Mouse (Mus musculus): ENCODE measurements around the gene Mxi1.
A peak's percentile ranks its signal among the peaks of the same experiment; 100 is the strongest.

Gene Mxi1

GRCm38 (mm10) chr19:53321273-53321672 is 11.0 kb downstream of the Mxi1 start:
- no peak for DNase-seq (ENCODE audit: low read depth in 2 of 2, low spot score in 2 of 2)

GRCm38 (mm10) chr19:53322438-53323048 is 12.2 kb downstream of the Mxi1 start:
- DNase-seq (ENCODE audit: low read depth in 2 of 2, low spot score in 2 of 2) = no peak

GRCm38 (mm10) chr19:53324866-53325265 is 14.5 kb downstream of the Mxi1 start:
- DNase-seq (ENCODE audit: low read depth in 2 of 2, low spot score in 2 of 2) = no peak

- DNase-seq (ENCODE audit: low read depth in 2 of 2, low spot score in 2 of 2) = no peak
Measured at GRCm38 (mm10) chr19:53325578-53326295, 15.4 kb downstream of the Mxi1 start.

- DNase-seq (ENCODE audit: low read depth in 2 of 2, low spot score in 2 of 2) = no peak
Measured at GRCm38 (mm10) chr19:53328116-53328515, 17.8 kb downstream of the Mxi1 start.

GRCm38 (mm10) chr19:53329221-53329991 is 19.1 kb downstream of the Mxi1 start:
- DNase-seq (ENCODE audit: low read depth in 2 of 2, low spot score in 2 of 2) = peak; percentile 82 to 87

- DNase-seq (ENCODE audit: low read depth in 2 of 2, low spot score in 2 of 2) = peak; percentile 37 to 50
Measured at GRCm38 (mm10) chr19:53329992-53330381, 19.7 kb downstream of the Mxi1 start.

GRCm38 (mm10) chr19:53331882-53332500 is 21.7 kb downstream of the Mxi1 start:
- no peak for DNase-seq (ENCODE audit: low read depth in 2 of 2, low spot score in 2 of 2)

GRCm38 (mm10) chr19:53333730-53334129 is 23.4 kb downstream of the Mxi1 start:
- DNase-seq (ENCODE audit: low read depth in 2 of 2, low spot score in 2 of 2) = no peak

GRCm38 (mm10) chr19:53335241-53335640 is 24.9 kb downstream of the Mxi1 start:
- no peak for DNase-seq (ENCODE audit: low read depth in 2 of 2, low spot score in 2 of 2)

GRCm38 (mm10) chr19:53340423-53340822 is 30.1 kb downstream of the Mxi1 start:
- no peak for DNase-seq (ENCODE audit: low read depth in 2 of 2, low spot score in 2 of 2)

- DNase-seq (ENCODE audit: low read depth in 2 of 2, low spot score in 2 of 2) = no peak
Measured at GRCm38 (mm10) chr19:53343174-53343881, 33.0 kb downstream of the Mxi1 start.

GRCm38 (mm10) chr19:53344062-53344461 is 33.7 kb downstream of the Mxi1 start:
- DNase-seq (ENCODE audit: low read depth in 2 of 2, low spot score in 2 of 2) = no peak

GRCm38 (mm10) chr19:53345766-53346165 is 35.4 kb downstream of the Mxi1 start:
- DNase-seq (ENCODE audit: low read depth in 2 of 2, low spot score in 2 of 2) = no peak

GRCm38 (mm10) chr19:53353864-53354263 is 43.5 kb downstream of the Mxi1 start:
- DNase-seq (ENCODE audit: low read depth in 2 of 2, low spot score in 2 of 2) = no peak

GRCm38 (mm10) chr19:53354271-53355000 is 44.1 kb downstream of the Mxi1 start:
- DNase-seq (ENCODE audit: low read depth in 2 of 2, low spot score in 2 of 2) = no peak

- no peak for DNase-seq (ENCODE audit: low read depth in 2 of 2, low spot score in 2 of 2)
Measured at GRCm38 (mm10) chr19:53355065-53355464, 44.7 kb downstream of the Mxi1 start.

- DNase-seq (ENCODE audit: low read depth in 2 of 2, low spot score in 2 of 2) = no peak
Measured at GRCm38 (mm10) chr19:53359160-53360033, 49.1 kb downstream of the Mxi1 start.

GRCm38 (mm10) chr19:53360265-53360958 is 50.1 kb downstream of the Mxi1 start:
- no peak for DNase-seq (ENCODE audit: low read depth in 2 of 2, low spot score in 2 of 2)

Data from CD8-positive naive resting alpha-beta T cell, adult 2 months (primary cell).